Mouse (Mus musculus): ENCODE measurements at regions not wholly inside any gene's neighbourhood (a gene's known extent, or its start where the extent isn't known, plus 50 kb on each side); places are given as distances from the start of the nearest gene placed in this dataset.
A peak's percentile ranks its signal among the peaks of the same experiment; 100 is the strongest.

GRCm38 (mm10) chr14:25371661-25372060 lies 87.3 kb upstream of the Zmiz1 start:
- H3K4me1 ChIP-seq (replicated peaks; ENCODE audit: insufficient read depth, low read length): peaks cover 19% of the 10 kb centered on the region
- DNase-seq (ENCODE audit: low spot score) (peak; percentile 81), ATAC-seq (replicated peaks; ENCODE audit: low FRiP score, low read depth) (peak; percentile 88)

GRCm38 (mm10) chr14:25372581-25372980 lies 86.4 kb upstream of the Zmiz1 start:
- TF ChIP-seq CTCF (IDR thresholded peaks at IDR 0.05; ENCODE audit: low read depth): peak; percentile 53
- H3K4me2 ChIP-seq (ENCODE audit: low read length): no peak overlapping the region
- peaks cover 24% of the 10 kb centered on the region for H3K4me1 ChIP-seq (replicated peaks; ENCODE audit: insufficient read depth, low read length)
- DNase-seq (ENCODE audit: low spot score): no peak
- H3K9ac ChIP-seq (ENCODE audit: low read depth, low read length): no peak overlapping the region
- H3K9me3 ChIP-seq (replicated peaks; ENCODE audit: low read length): no peaks in the 10 kb centered on the region
- no peak overlapping the region for H3K4me3 ChIP-seq (replicated peaks; ENCODE audit: low read depth, low read length)
- H3K36me3 ChIP-seq (ENCODE audit: insufficient read depth, low read length): no peaks in the 10 kb centered on the region
- H3K27ac ChIP-seq: no peak overlapping the region
- no peak for ATAC-seq (replicated peaks; ENCODE audit: low FRiP score, low read depth)
- no peaks in the 10 kb centered on the region for H3K27me3 ChIP-seq (ENCODE audit: insufficient read depth, low read length)
- WGBS: 73% methylated on average over 4 of the region's 4 CpGs

More at GRCm38 (mm10) chr14:25371661-25372060, 87.3 kb upstream of the Zmiz1 start:
- WGBS: 24% methylated on average over 4 of the region's 4 CpGs
- Histone ChIP-seq H3K4me2 (ENCODE audit: low read length) (no peak overlapping the region), H3K9ac (ENCODE audit: low read depth, low read length) (peak overlapping the region; percentile 29; the same call in 1 of the 2 replicates), H3K27ac (peak overlapping the region; percentile 43), H3K27me3 (ENCODE audit: insufficient read depth, low read length) (no peaks in the 10 kb centered on the region), H3K4me3 (replicated peaks; ENCODE audit: low read depth, low read length) (no peak overlapping the region), H3K9me3 (replicated peaks; ENCODE audit: low read length) (no peaks in the 10 kb centered on the region), H3K36me3 (ENCODE audit: insufficient read depth, low read length) (no peaks in the 10 kb centered on the region)
- no peak for TF ChIP-seq CTCF (IDR thresholded peaks at IDR 0.05; ENCODE audit: low read depth)

GRCm38 (mm10) chr14:25373167-25373566 lies 85.8 kb upstream of the Zmiz1 start:
- 88% methylated on average over 4 of the region's 4 CpGs for WGBS
- Histone ChIP-seq H3K4me2 (ENCODE audit: low read length) (no peak overlapping the region), H3K4me3 (replicated peaks; ENCODE audit: low read depth, low read length) (no peak overlapping the region), H3K36me3 (ENCODE audit: insufficient read depth, low read length) (no peaks in the 10 kb centered on the region), H3K9ac (ENCODE audit: low read depth, low read length) (no peak overlapping the region), H3K4me1 (replicated peaks; ENCODE audit: insufficient read depth, low read length) (peaks cover 24% of the 10 kb centered on the region), H3K27me3 (ENCODE audit: insufficient read depth, low read length) (no peaks in the 10 kb centered on the region), H3K9me3 (replicated peaks; ENCODE audit: low read length) (no peaks in the 10 kb centered on the region), H3K27ac (no peak overlapping the region)
- DNase-seq (ENCODE audit: low spot score): no peak
- no peak for ATAC-seq (replicated peaks; ENCODE audit: low FRiP score, low read depth)
- no peak for TF ChIP-seq CTCF (IDR thresholded peaks at IDR 0.05; ENCODE audit: low read depth)

- Histone ChIP-seq H3K27ac (peak overlapping the region; percentile 62; the same call in 1 of the 2 replicates), H3K9ac (ENCODE audit: low read depth, low read length) (no peak overlapping the region), H3K27me3 (ENCODE audit: insufficient read depth, low read length) (no peaks in the 10 kb centered on the region), H3K4me1 (replicated peaks; ENCODE audit: insufficient read depth, low read length) (peaks cover 35% of the 10 kb centered on the region), H3K36me3 (ENCODE audit: insufficient read depth, low read length) (no peaks in the 10 kb centered on the region), H3K4me2 (ENCODE audit: low read length) (no peak overlapping the region), H3K9me3 (replicated peaks; ENCODE audit: low read length) (no peaks in the 10 kb centered on the region), H3K4me3 (replicated peaks; ENCODE audit: low read depth, low read length) (no peak overlapping the region)
- DNase-seq (ENCODE audit: low spot score) (peak; percentile 67), ATAC-seq (replicated peaks; ENCODE audit: low FRiP score, low read depth) (no peak)
- TF ChIP-seq CTCF (IDR thresholded peaks at IDR 0.05; ENCODE audit: low read depth): peak; percentile 16; the same call in 1 of the 2 replicates
- WGBS: 45% methylated on average over 7 of the region's 7 CpGs
Observed at GRCm38 (mm10) chr14:25375001-25375400, 84.0 kb upstream of the Zmiz1 start.

- WGBS: 50% methylated on average over 2 of the region's 2 CpGs
- no peaks in the 10 kb centered on the region for H3K27me3 ChIP-seq (ENCODE audit: insufficient read depth, low read length)
- H3K9ac ChIP-seq (ENCODE audit: low read depth, low read length): peak overlapping the region; percentile 27; the same call in 1 of the 2 replicates
- ATAC-seq (replicated peaks; ENCODE audit: low FRiP score, low read depth) (no peak), DNase-seq (ENCODE audit: low spot score) (no peak)
- no peaks in the 10 kb centered on the region for H3K36me3 ChIP-seq (ENCODE audit: insufficient read depth, low read length)
- no peak overlapping the region for H3K4me3 ChIP-seq (replicated peaks; ENCODE audit: low read depth, low read length)
- H3K4me2 ChIP-seq (ENCODE audit: low read length): peak overlapping the region; percentile 56; the same call in 1 of the 2 replicates
- peaks cover 25% of the 10 kb centered on the region for H3K4me1 ChIP-seq (replicated peaks; ENCODE audit: insufficient read depth, low read length)
- peak overlapping the region; percentile 100 for H3K27ac ChIP-seq
- no peak for TF ChIP-seq CTCF (IDR thresholded peaks at IDR 0.05; ENCODE audit: low read depth)
- no peaks in the 10 kb centered on the region for H3K9me3 ChIP-seq (replicated peaks; ENCODE audit: low read length)
Observed at GRCm38 (mm10) chr14:25377091-25377490, 81.9 kb upstream of the Zmiz1 start.

- no peaks in the 10 kb centered on the region for H3K27me3 ChIP-seq (ENCODE audit: insufficient read depth, low read length)
- WGBS: 1% methylated on average over 8 of the region's 8 CpGs
- no peaks in the 10 kb centered on the region for H3K9me3 ChIP-seq (replicated peaks; ENCODE audit: low read length)
- peak overlapping the region; percentile 100 for H3K27ac ChIP-seq
- H3K9ac ChIP-seq (ENCODE audit: low read depth, low read length): peak overlapping the region; percentile 74; the same call in 1 of the 2 replicates
- peak; percentile 75 for DNase-seq (ENCODE audit: low spot score)
- peak overlapping the region; percentile 56 for H3K4me2 ChIP-seq (ENCODE audit: low read length)
- H3K4me1 ChIP-seq (replicated peaks; ENCODE audit: insufficient read depth, low read length): peaks cover 25% of the 10 kb centered on the region
- H3K4me3 ChIP-seq (replicated peaks; ENCODE audit: low read depth, low read length): peak overlapping the region; percentile 39
- peak; percentile 68 for ATAC-seq (replicated peaks; ENCODE audit: low FRiP score, low read depth)
- TF ChIP-seq CTCF (IDR thresholded peaks at IDR 0.05; ENCODE audit: low read depth): no peak
- H3K36me3 ChIP-seq (ENCODE audit: insufficient read depth, low read length): no peaks in the 10 kb centered on the region
Observed at GRCm38 (mm10) chr14:25377554-25377899, 81.5 kb upstream of the Zmiz1 start.
